Mouse (Mus musculus): ENCODE data around the gene Foxp1. TPM values are rescaled to one million over a fixed set of nuclear protein-coding genes. Genes with fewer than 3 reads are reported as not detected.

Gene Foxp1
- polyA plus RNA-seq, 1 experiment from 2014 or later = 39.3 TPM

DNA sequence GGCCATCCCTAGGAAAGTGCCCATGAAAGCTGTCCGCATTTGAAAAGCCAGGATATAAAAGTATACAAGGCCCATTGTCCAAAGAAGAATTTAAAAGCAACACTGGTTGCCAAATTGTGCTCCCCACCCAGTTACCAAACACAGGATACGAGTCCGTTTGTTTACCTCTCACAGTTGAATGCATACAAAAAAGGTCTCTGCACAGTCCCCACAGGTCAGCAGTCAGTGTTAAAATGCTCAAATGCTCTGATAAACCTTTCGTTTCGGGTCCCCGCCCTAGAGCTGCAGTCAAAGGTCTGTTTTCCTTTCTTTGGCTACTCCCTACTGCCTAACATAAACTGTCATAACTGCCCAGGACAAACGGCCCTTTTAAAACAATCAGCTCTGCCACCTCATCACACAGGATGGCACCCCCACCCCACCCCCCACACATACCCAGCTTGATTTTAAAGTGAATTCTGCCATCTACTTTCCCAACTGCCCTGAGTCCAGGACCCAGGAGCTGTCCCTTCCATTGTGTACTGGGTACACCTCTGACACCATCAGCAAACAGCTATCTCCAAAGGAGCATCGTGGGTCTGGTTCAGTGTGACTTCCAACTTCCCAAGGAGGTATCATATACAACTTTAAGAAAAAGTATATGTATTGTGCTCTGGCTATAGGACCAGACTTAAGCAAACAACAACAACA, 510.5 kb downstream of the Foxp1 start:
- CTCF ChIA-PET = interaction anchor here (1.1 kb wide), 1 partner anchor 13 kb away, joined by 3 read pairs; no protein-coding TSS in a partner anchor
- POLR2A ChIA-PET = no interaction called here
- DNase-seq (ENCODE audit: low read depth, low spot score) = no peak
- no peak for ATAC-seq
- in situ Hi-C loops (cut with MboI; ENCODE audit: low pct_unique_long_range_greater_than_20kb) = no loop called here
- no peak for TF ChIP-seq CTCF (IDR thresholded peaks at IDR 0.05)
- no peaks in the 10 kb centered on the region for H3K27me3 ChIP-seq

DNA sequence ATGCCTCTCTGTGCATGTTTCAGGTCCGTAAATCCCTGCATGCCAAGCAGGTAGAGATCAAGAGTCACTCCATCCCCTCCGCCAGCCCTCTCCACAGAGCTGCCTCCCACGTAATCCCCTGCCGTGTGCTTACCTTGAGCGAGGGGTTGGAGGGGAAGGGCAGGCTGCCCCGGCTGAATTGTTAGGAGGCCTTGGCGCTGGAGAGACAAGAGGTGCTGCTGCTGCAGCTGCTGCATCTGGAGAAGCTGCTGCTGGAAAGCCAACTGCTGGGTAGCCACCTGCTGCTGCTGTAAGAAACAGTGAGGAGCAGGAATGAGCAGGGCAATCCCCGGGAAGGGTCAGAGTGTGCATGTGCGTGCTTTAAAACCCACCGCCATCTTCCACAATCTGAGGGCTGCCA, 512.8 kb downstream of the Foxp1 start:
- ChIA-PET POLR2A (no interaction called here), CTCF (no interaction called here)
- in situ Hi-C loops (cut with MboI; ENCODE audit: low pct_unique_long_range_greater_than_20kb) = no loop called here
- ATAC-seq (no peak), DNase-seq (ENCODE audit: low read depth, low spot score) (no peak)
- TF ChIP-seq CTCF (IDR thresholded peaks at IDR 0.05) = no peak
- no peaks in the 10 kb centered on the region for H3K27me3 ChIP-seq

DNA sequence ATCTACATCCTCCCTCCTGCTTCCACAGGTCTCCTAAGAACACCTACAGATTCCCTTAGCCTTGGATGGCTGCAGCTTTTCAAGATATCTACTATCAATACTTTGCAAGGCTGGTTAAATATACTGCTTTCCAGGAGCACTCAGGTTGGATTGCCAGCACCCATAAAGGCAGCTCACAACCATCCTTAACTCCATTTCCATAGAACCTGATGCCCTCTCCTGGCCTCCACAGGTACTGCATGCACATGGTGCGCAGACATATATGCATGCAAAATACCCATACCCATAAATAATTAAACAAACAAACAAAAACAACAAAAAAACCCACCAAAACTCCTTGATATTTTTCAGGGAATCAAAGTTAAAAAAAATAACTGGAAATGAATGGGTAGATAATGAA, 514.0 kb downstream of the Foxp1 start:
- no peaks in the 10 kb centered on the region for H3K27me3 ChIP-seq
- POLR2A ChIA-PET = no interaction called here
- CTCF ChIA-PET = no interaction called here
- peak; percentile 60 for TF ChIP-seq CTCF (IDR thresholded peaks at IDR 0.05)
- in situ Hi-C loops (cut with MboI; ENCODE audit: low pct_unique_long_range_greater_than_20kb) = no loop called here
- DNase-seq (ENCODE audit: low read depth, low spot score) (no peak), ATAC-seq (no peak)

DNA sequence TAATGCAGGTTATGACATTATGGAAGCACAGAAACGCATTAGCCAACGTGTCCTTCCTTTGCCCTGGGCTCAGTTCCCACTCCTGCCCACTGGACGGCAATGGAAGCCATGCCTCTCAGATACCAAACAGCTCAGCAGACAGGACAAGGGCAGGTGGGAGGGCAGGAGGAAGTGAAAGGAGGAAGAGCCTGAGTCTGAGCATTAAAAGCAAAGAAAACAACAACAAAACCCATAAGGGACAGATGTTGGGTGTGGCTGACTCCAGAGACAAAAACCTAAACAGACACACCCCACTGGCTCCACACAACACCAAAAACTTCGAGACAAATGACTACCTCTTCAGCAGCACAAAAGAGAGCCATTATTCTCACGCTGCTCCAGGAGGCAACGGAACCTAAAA, 515.0 kb downstream of the Foxp1 start:
- POLR2A ChIA-PET = no interaction called here
- in situ Hi-C loops (cut with MboI; ENCODE audit: low pct_unique_long_range_greater_than_20kb) = no loop called here
- no peak for DNase-seq (ENCODE audit: low read depth, low spot score)
- ATAC-seq = no peak
- CTCF ChIA-PET = no interaction called here
- H3K27me3 ChIP-seq = no peaks in the 10 kb centered on the region
- no peak for TF ChIP-seq CTCF (IDR thresholded peaks at IDR 0.05)

DNA sequence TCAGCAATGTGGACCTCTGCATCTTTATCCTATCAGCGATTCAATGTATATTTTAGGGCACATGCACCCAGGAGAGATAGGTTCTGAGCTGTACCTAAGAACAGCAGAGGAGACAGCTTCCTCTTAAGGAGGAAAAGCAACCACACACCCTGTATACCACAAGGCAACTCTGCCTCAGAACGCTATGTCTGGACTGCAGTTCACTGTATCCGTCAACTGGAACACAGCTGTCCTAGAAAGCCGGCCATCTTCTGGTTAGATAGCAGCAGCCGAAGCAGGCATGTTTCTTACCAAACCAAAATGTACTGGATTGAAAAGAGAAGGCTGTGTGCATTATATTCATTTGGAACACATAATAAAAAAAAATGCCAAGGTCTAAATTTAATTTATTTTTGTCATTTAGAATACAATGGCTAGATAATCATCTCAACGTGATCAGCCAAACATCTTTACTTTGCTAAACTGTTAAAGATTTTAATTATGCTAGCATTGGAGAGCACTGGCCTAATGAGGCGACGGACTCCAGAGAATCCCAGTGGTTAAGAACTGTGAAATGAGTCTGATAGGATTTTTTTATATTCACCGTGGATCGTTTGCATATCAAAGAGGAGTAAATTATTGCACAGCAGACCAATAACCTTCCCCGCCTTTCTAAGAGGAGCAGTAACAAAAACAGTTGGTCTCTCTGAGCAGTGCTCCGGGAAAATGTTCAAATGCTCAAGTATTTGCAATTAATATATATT, 518.1 kb downstream of the Foxp1 start:
- TF ChIP-seq CTCF (IDR thresholded peaks at IDR 0.05) = no peak
- in situ Hi-C loops (cut with MboI; ENCODE audit: low pct_unique_long_range_greater_than_20kb) = no loop called here
- DNase-seq (ENCODE audit: low read depth, low spot score) (no peak), ATAC-seq (no peak)
- no peaks in the 10 kb centered on the region for H3K27me3 ChIP-seq
- ChIA-PET POLR2A (interaction anchor here (0.6 to 1.2 kb wide), 3 partner anchors 8 to 516 kb away, joined by 3 to 4 read pairs (median 3); no protein-coding TSS in a partner anchor), CTCF (interaction anchor here (1.3 kb wide), 1 partner anchor 15 kb away, joined by 3 read pairs; no protein-coding TSS in a partner anchor)

DNA sequence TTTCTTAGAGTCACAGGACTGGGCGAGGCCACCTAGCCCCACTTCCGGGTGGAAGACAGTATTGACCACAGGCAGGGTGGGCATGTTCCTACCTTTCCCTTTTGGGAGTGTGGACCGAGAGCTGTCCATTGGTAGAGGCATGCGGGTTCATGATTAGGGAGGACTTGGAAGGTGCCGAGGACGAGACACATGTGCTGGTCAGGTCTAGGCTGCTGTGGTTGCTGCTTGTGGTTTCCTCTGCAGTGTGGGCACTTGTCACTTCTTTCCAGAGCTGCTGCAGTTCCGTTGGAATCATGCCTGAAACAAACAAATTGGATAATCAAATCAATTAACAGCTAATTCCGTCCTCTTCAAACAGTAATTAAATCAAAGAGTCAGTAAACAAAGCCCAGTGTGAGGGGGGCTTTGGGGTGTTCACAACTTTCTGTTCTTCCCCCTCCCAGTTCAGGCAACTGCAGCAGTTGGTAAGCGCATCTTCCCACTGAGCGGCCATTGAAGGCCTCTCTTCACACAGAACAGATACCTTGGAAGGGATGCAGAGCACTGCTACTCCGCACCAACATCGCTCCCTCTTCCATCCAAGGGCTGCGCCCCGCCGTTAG, 519.3 kb downstream of the Foxp1 start:
- no peak for TF ChIP-seq CTCF (IDR thresholded peaks at IDR 0.05)
- DNase-seq (ENCODE audit: low read depth, low spot score) = no peak
- ATAC-seq = no peak
- H3K27me3 ChIP-seq = no peaks in the 10 kb centered on the region
- in situ Hi-C loops (cut with MboI; ENCODE audit: low pct_unique_long_range_greater_than_20kb) = no loop called here
- ChIA-PET CTCF (interaction anchor here (1.1 to 1.5 kb wide), 3 partner anchors 11 to 17 kb away, joined by 3 to 5 read pairs (median 3); no protein-coding TSS in a partner anchor), POLR2A (no interaction called here)

DNA sequence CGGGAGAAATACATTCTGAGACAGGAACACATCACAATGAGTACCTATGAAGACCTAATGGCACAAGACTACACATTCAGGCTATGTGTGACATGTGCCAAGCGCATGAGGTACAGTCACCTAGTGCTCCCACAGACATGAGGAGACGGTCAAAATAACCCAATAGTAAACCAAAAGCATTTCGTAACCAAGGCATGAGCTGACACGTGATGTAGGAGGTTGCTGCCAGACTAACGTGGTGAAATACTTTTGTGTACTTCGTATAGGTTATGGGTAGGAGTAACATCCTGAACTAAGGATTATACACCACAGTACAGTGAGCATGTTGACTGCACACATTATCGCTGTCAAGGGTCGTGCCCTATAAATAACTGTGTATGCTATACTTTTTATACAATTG, 520.9 kb downstream of the Foxp1 start:
- CTCF ChIA-PET = interaction anchor here (1.5 kb wide), 1 partner anchor 9 kb away, joined by 5 read pairs; no protein-coding TSS in a partner anchor
- POLR2A ChIA-PET = no interaction called here
- H3K27me3 ChIP-seq = no peaks in the 10 kb centered on the region
- DNase-seq (ENCODE audit: low read depth, low spot score) (no peak), ATAC-seq (no peak)
- in situ Hi-C loops (cut with MboI; ENCODE audit: low pct_unique_long_range_greater_than_20kb) = no loop called here
- no peak for TF ChIP-seq CTCF (IDR thresholded peaks at IDR 0.05)

DNA sequence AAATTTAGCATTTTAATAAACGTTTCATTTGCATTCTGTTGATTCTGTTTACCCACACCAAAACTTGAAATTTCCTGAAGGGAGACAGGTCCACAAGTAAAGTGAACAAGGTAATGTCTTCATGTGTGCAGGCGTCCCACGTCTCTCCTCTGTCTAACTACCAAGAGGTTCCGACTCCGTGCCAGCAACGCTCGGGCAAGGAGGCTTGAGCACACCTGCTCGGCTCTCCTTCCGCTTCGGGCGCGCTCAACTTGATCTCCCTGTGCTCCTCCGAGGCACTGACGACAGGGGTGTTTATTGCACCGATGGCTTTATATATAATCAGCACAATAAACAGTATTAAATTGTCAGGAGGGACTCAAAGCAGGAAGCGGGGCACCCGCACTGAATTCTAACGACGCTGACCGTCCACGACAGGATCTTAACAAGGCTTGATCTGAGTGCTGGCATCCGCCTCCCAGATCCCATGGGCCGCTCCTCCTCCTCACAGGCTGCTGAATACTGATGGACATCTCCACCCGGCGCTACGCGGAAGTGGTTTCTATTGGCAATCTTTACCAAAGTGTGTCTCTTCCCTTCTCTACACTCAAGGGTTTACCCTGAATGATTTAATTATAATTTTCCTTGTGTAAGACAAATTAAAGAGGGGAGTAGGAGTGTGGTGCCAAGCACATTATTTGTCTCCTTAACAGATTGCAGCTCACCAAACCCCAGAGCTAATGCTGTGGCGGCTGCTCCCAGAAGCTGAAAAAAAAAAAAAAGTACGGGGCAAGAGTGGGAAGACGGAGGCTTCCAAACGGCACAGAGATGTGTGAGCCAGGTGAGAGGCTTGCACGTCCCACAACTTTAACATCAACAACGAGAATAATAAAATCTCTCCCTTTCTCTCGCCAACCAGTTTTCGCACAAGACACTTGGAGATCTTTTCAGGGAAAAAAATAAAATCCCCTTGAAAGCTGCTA, 523.3 kb downstream of the Foxp1 start:
- no peak for ATAC-seq
- POLR2A ChIA-PET = no interaction called here
- no peak for DNase-seq (ENCODE audit: low read depth, low spot score)

DNA sequence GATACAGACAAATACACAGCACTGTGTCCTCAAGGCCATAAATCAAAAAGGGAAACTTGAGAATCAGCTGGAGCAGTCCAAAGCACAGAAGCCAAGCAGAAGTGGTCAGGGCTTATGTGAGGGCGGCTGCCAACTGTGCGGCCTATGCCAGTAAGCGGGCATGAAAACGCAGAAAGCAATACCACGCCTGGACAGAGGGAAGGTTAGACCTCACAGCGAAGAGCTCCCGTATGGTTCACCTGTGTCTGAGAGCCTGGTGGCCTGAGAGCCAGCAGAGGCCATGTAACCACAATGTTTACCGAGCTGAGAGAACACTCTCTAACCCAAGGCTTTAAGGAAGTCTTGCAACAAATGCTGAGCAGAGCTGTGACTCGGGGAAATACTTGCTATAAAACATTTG, 524.8 kb downstream of the Foxp1 start:
- in situ Hi-C loops (cut with MboI; ENCODE audit: low pct_unique_long_range_greater_than_20kb) = no loop called here
- H3K27me3 ChIP-seq = no peaks in the 10 kb centered on the region
- ChIA-PET CTCF (no interaction called here), POLR2A (no interaction called here)
- no peak for ATAC-seq
- TF ChIP-seq CTCF (IDR thresholded peaks at IDR 0.05) = no peak
- no peak for DNase-seq (ENCODE audit: low read depth, low spot score)

More for the DNA sequence above, 523.3 kb downstream of the Foxp1 start:
- in situ Hi-C loops (cut with MboI; ENCODE audit: low pct_unique_long_range_greater_than_20kb) = no loop called here
- no peak for TF ChIP-seq CTCF (IDR thresholded peaks at IDR 0.05)
- H3K27me3 ChIP-seq = no peaks in the 10 kb centered on the region
- CTCF ChIA-PET = no interaction called here

DNA sequence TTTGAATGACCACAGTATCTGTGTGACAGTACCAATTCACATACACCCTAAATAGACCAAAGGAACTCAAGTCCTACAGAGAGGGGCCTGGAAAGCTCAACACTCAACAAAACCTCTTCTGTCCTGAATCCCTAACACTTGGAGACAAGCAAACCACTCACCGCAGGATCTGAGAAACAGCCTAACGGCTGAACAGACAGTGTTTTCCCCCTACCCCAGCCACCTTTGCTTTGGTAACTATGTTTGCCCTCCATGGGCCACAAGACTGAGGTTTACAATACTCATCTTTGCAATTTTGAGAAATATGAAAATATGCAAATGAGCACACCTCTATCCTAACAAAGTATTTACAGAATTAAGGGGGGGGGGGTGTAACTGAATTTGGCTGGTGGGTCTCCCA, 525.7 kb downstream of the Foxp1 start:
- in situ Hi-C loops (cut with MboI; ENCODE audit: low pct_unique_long_range_greater_than_20kb) = no loop called here
- CTCF ChIA-PET = no interaction called here
- no peaks in the 10 kb centered on the region for H3K27me3 ChIP-seq
- POLR2A ChIA-PET = interaction anchor here (0.6 to 1.8 kb wide), 2 partner anchors 8 to 31 kb away, joined by 3 to 4 read pairs; no protein-coding TSS in a partner anchor
- no peak for TF ChIP-seq CTCF (IDR thresholded peaks at IDR 0.05)
- ATAC-seq = no peak
- no peak for DNase-seq (ENCODE audit: low read depth, low spot score)

All from Patski (cell line).